Mouse (Mus musculus): Measurements from ENCODE around the gene Llgl2. TPM values are rescaled to one million over a fixed set of nuclear protein-coding genes. Genes with fewer than 3 reads are reported as not detected.

The Llgl2 gene
- polyA plus RNA-seq, 1 experiment from 2014 or later = 2.5 TPM

DNA sequence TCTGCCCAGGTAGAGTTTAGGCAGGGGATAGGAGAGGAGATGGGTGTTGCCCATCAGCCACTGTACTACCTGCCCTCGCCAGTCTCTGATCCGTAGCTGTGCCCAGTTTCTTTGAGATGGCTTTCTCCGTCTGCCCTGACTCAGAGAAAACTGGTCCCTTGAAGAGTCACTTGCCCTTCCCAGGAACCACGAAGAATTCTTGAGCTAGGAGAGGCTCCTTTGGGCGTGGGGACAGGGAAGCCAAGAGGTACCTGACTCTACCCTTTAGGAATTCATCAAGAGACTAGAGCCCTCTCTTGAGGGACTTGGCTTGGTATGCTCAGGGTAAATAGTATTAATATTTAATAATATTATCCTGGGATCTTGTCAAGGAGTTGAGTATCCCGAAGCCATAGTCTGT, 3.8 kb downstream of the Llgl2 start:
- WGBS = 83% methylated on average over 6 of the region's 6 CpGs
- H3K9me3 ChIP-seq (ENCODE audit: control insufficient read depth, low read length) = no peaks in the 10 kb centered on the region
- H3K27me3 ChIP-seq (ENCODE audit: control insufficient read depth, insufficient read depth, low read length) = peaks cover 35% of the 10 kb centered on the region
- no peak overlapping the region for H3K4me2 ChIP-seq
- no peak overlapping the region for H3K27ac ChIP-seq (ENCODE audit: low read depth, low read length)
- H3K4me1 ChIP-seq (ENCODE audit: control insufficient read depth, insufficient read depth, low read length) = peaks cover 10% of the 10 kb centered on the region
- ATAC-seq (ENCODE audit: low FRiP score) = no peak
- no peaks in the 10 kb centered on the region for H3K36me3 ChIP-seq (ENCODE audit: control insufficient read depth, insufficient read depth, low read length)
- H3K9ac ChIP-seq (ENCODE audit: low read length) = no peak overlapping the region
- DNase-seq (ENCODE audit: low spot score, missing footprints) = no peak
- H3K4me3 ChIP-seq (ENCODE audit: low read depth, low read length) = no peak overlapping the region

DNA sequence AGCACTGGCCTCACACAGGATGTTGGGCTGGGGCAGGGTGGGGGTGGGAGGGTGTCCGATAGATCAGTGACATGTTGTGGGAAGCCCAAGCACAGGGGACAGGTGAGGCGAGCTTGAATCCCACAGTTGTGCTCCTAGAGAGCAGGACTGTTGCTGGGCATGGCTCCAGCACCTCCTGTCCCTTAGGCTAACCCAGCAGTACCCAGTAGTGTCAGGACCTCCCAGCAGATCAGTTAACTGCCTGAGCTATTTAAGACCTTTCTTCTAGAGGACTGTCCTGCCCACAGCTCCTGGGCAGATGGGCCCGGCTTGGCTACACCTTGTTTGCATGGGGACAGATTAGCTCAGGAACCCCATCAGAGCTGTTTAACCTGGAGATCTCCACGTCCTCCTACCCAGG, 5.2 kb downstream of the Llgl2 start:
- H3K36me3 ChIP-seq (ENCODE audit: control insufficient read depth, insufficient read depth, low read length) = no peaks in the 10 kb centered on the region
- peaks cover 15% of the 10 kb centered on the region for H3K4me1 ChIP-seq (ENCODE audit: control insufficient read depth, insufficient read depth, low read length)
- H3K27me3 ChIP-seq (ENCODE audit: control insufficient read depth, insufficient read depth, low read length) = peaks cover 31% of the 10 kb centered on the region
- no peak overlapping the region for H3K27ac ChIP-seq (ENCODE audit: low read depth, low read length)
- no peak overlapping the region for H3K4me2 ChIP-seq
- H3K4me3 ChIP-seq (ENCODE audit: low read depth, low read length) = no peak overlapping the region
- ATAC-seq (ENCODE audit: low FRiP score) (no peak), DNase-seq (ENCODE audit: low spot score, missing footprints) (no peak)
- WGBS = 73% methylated on average over 4 of the region's 4 CpGs
- no peaks in the 10 kb centered on the region for H3K9me3 ChIP-seq (ENCODE audit: control insufficient read depth, low read length)
- no peak overlapping the region for H3K9ac ChIP-seq (ENCODE audit: low read length)

DNA sequence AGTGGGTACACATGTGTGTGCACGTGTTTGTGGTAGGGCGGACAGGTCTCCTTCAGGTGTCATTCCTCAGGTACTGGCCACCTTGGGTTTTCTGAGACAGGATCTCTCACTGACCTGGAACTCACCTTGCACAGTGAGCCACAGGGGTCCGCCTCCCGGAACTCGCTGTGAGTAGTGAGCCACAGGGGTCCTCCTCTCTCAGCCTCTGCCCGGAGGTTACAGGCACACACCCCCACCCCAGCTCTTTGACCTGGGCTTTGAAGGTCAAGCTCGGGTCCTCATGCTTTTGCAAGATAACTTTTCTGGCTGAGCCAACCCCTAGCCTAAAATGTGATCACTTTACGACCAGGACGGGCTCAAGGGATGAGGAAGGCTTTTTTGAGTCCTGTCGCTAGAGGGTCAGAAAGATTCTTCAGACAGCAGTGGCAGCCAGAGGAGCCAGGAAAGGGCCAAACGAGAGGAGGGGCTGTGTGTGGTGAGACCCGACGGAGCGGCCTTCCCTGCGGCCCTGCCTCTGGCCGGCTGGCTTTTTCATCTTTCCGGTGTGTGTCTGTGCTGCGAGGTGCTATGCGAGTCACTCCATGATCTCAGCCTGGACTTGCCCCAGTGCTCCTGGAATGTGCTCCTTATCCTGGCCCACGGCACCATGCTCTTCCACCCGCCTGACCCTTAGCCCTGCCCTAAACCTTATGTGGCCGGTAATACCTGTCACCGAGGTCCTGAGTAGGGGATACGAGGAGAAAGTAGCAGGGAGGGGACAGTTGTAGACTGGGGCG, 6.9 kb downstream of the Llgl2 start:
- DNase-seq (ENCODE audit: low spot score, missing footprints) (no peak), ATAC-seq (ENCODE audit: low FRiP score) (no peak)
- H3K4me3 ChIP-seq (ENCODE audit: low read depth, low read length) = no peak overlapping the region
- no peak overlapping the region for H3K27ac ChIP-seq (ENCODE audit: low read depth, low read length)
- H3K36me3 ChIP-seq (ENCODE audit: control insufficient read depth, insufficient read depth, low read length) = no peaks in the 10 kb centered on the region
- H3K27me3 ChIP-seq (ENCODE audit: control insufficient read depth, insufficient read depth, low read length) = peaks cover 14% of the 10 kb centered on the region
- H3K4me2 ChIP-seq = no peak overlapping the region
- no peak overlapping the region for H3K9ac ChIP-seq (ENCODE audit: low read length)
- peaks cover 10% of the 10 kb centered on the region for H3K4me1 ChIP-seq (ENCODE audit: control insufficient read depth, insufficient read depth, low read length)
- H3K9me3 ChIP-seq (ENCODE audit: control insufficient read depth, low read length) = no peaks in the 10 kb centered on the region
- 21% methylated on average over 25 of the region's 25 CpGs for WGBS

DNA sequence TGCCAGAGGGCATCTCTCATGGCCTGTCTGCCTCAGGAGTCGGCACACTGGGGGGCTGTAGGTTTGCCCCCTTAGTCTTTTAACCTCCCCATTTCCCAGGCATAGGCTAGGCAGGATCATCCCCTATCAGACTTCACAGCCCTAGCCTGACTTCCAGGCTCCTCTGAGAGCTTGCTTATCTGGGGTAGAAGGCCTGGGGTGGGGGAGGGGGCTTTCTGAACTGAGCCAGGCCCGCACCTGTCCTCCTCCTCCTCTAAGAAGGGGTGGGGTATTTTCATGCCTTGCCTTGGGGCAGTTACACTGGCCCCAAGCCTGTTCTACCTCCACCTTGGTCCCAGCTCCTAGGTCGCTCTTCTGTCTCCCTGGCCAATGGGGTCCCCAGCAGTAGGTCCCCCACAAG, 7.7 kb downstream of the Llgl2 start:
- H3K4me2 ChIP-seq = no peak overlapping the region
- WGBS = 48% methylated on average over 3 of the region's 3 CpGs
- H3K9ac ChIP-seq (ENCODE audit: low read length) = no peak overlapping the region
- H3K4me3 ChIP-seq (ENCODE audit: low read depth, low read length) = no peak overlapping the region
- H3K36me3 ChIP-seq (ENCODE audit: control insufficient read depth, insufficient read depth, low read length) = no peaks in the 10 kb centered on the region
- ATAC-seq (ENCODE audit: low FRiP score) = no peak
- peaks cover 10% of the 10 kb centered on the region for H3K4me1 ChIP-seq (ENCODE audit: control insufficient read depth, insufficient read depth, low read length)
- H3K9me3 ChIP-seq (ENCODE audit: control insufficient read depth, low read length) = no peaks in the 10 kb centered on the region
- peaks cover 10% of the 10 kb centered on the region for H3K27me3 ChIP-seq (ENCODE audit: control insufficient read depth, insufficient read depth, low read length)
- no peak overlapping the region for H3K27ac ChIP-seq (ENCODE audit: low read depth, low read length)
- no peak for DNase-seq (ENCODE audit: low spot score, missing footprints)

GRCm38 (mm10) chr11:115832064-115832463, 8.2 kb downstream of the Llgl2 start:
- no peak overlapping the region for H3K4me2 ChIP-seq
- H3K27me3 ChIP-seq (ENCODE audit: control insufficient read depth, insufficient read depth, low read length) = peaks cover 10% of the 10 kb centered on the region
- no peak for DNase-seq (ENCODE audit: low spot score, missing footprints)
- H3K9ac ChIP-seq (ENCODE audit: low read length) = no peak overlapping the region
- 70% methylated on average over 6 of the region's 6 CpGs for WGBS
- H3K4me3 ChIP-seq (ENCODE audit: low read depth, low read length) = no peak overlapping the region
- H3K27ac ChIP-seq (ENCODE audit: low read depth, low read length) = no peak overlapping the region
- peaks cover 10% of the 10 kb centered on the region for H3K4me1 ChIP-seq (ENCODE audit: control insufficient read depth, insufficient read depth, low read length)
- no peaks in the 10 kb centered on the region for H3K9me3 ChIP-seq (ENCODE audit: control insufficient read depth, low read length)
- H3K36me3 ChIP-seq (ENCODE audit: control insufficient read depth, insufficient read depth, low read length) = no peaks in the 10 kb centered on the region
- ATAC-seq (ENCODE audit: low FRiP score) = no peak

- no peak overlapping the region for H3K9ac ChIP-seq (ENCODE audit: low read length)
- WGBS = 8% methylated on average over 8 of the region's 8 CpGs
- ATAC-seq (ENCODE audit: low FRiP score) = no peak
- no peaks in the 10 kb centered on the region for H3K9me3 ChIP-seq (ENCODE audit: control insufficient read depth, low read length)
- H3K27ac ChIP-seq (ENCODE audit: low read depth, low read length) = no peak overlapping the region
- no peak for DNase-seq (ENCODE audit: low spot score, missing footprints)
- no peak overlapping the region for H3K4me3 ChIP-seq (ENCODE audit: low read depth, low read length)
- H3K4me1 ChIP-seq (ENCODE audit: control insufficient read depth, insufficient read depth, low read length) = peaks cover 10% of the 10 kb centered on the region
- no peak overlapping the region for H3K4me2 ChIP-seq
- H3K36me3 ChIP-seq (ENCODE audit: control insufficient read depth, insufficient read depth, low read length) = no peaks in the 10 kb centered on the region
- H3K27me3 ChIP-seq (ENCODE audit: control insufficient read depth, insufficient read depth, low read length) = peaks cover 7% of the 10 kb centered on the region
These were observed 8.7 kb downstream of the Llgl2 start for GRCm38 (mm10) chr11:115832523-115832922.

DNA sequence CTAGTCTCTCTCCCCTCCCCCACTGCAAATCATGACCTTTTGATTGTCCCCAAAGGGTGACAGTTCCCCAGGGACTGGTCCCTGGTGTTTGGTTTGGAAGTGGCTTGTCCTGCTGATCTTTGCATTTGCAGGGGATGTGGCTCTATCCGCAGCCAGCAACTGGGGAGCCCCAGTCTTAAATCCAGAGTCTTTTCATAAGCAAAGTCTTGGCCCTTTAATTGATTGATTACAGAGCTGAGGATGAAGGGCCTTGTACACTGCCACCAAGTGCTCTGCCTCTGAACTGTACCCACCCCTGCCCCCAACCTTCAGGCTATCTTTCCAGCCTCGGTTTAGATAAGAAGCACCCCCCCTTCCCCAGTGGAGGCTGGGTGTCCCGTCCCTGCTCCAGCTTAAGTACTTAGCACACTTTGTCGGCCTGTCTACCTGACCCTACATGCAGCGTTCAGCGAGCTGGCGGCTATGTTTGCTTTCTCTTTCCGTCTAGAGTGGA, 9.2 kb downstream of the Llgl2 start:
- Histone ChIP-seq H3K27me3 (ENCODE audit: control insufficient read depth, insufficient read depth, low read length) (peaks cover 7% of the 10 kb centered on the region), H3K4me1 (ENCODE audit: control insufficient read depth, insufficient read depth, low read length) (peaks cover 10% of the 10 kb centered on the region)
- no peak for ATAC-seq (ENCODE audit: low FRiP score)

DNA sequence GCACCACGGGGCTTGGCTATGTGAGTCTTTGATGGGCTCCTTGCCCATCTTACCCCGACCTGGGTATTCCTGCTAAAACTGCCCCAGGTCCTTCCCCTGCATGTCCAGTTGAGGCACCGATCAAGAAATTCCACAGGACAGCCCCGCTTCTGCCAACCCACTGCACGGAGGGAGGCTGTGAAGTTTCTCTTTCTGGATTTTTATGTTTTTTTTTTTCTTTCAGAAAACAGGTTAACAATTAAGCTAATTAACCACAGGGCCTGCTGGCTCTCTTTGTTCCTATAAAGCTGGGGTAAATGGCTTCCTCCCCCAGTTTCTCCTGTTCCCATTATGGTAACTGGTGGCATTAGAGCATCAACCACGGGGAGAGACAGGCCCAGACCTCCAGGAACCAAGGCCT, 10.2 kb downstream of the Llgl2 start:
- Histone ChIP-seq H3K4me3 (ENCODE audit: low read depth, low read length) (no peak overlapping the region), H3K9me3 (ENCODE audit: control insufficient read depth, low read length) (no peaks in the 10 kb centered on the region), H3K9ac (ENCODE audit: low read length) (no peak overlapping the region), H3K27me3 (ENCODE audit: control insufficient read depth, insufficient read depth, low read length) (peaks cover 7% of the 10 kb centered on the region), H3K4me2 (no peak overlapping the region), H3K4me1 (ENCODE audit: control insufficient read depth, insufficient read depth, low read length) (peaks cover 10% of the 10 kb centered on the region), H3K27ac (ENCODE audit: low read depth, low read length) (no peak overlapping the region), H3K36me3 (ENCODE audit: control insufficient read depth, insufficient read depth, low read length) (no peaks in the 10 kb centered on the region)
- ATAC-seq (ENCODE audit: low FRiP score) (no peak), DNase-seq (ENCODE audit: low spot score, missing footprints) (no peak)
- WGBS = 73% methylated on average over 6 of the region's 6 CpGs

More for the DNA sequence above, 9.2 kb downstream of the Llgl2 start:
- H3K4me3 ChIP-seq (ENCODE audit: low read depth, low read length) = no peak overlapping the region
- DNase-seq (ENCODE audit: low spot score, missing footprints) = no peak
- no peaks in the 10 kb centered on the region for H3K9me3 ChIP-seq (ENCODE audit: control insufficient read depth, low read length)
- H3K4me2 ChIP-seq = no peak overlapping the region
- WGBS = 19% methylated on average over 8 of the region's 8 CpGs
- no peak overlapping the region for H3K9ac ChIP-seq (ENCODE audit: low read length)
- H3K36me3 ChIP-seq (ENCODE audit: control insufficient read depth, insufficient read depth, low read length) = no peaks in the 10 kb centered on the region
- no peak overlapping the region for H3K27ac ChIP-seq (ENCODE audit: low read depth, low read length)

DNA sequence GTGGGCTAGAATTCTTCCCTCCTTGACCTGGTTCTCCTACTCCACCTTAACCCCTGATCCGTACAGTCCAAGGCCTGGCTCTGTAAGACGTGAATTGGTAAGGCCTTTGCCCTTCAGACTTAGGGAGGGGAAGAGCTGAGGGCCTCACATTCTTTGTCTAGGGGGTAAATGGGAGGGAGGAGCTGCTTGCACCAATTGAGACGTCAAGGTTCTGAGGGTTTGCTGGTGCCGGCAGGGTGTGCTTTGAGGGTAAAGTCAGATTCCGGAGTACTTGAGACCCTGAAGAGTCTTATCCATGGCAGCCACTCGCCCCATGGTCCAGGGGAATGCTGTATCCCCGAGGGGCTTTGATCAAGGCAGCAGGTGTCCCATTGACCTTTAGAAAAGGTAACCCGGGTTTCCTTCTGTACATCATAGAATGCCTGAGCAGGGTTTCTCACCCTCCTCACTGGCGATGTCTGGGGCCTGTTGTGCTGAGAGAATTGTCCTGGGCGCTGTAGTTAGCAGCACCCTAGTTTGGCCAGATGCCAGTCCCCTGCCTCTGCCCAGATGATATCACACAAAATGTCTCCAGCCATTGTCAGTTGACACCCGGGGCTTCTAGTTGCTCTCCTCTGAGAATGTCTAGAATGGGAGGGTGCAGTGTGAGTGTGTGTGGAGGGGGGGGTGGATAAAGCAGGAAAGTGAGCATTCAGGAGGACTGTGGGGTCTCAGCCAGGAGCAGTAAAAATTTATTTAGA, 13.0 kb downstream of the Llgl2 start:
- Histone ChIP-seq H3K27ac (ENCODE audit: low read depth, low read length) (no peak overlapping the region), H3K9me3 (ENCODE audit: control insufficient read depth, low read length) (no peaks in the 10 kb centered on the region), H3K27me3 (ENCODE audit: control insufficient read depth, insufficient read depth, low read length) (peaks cover 3% of the 10 kb centered on the region), H3K9ac (ENCODE audit: low read length) (no peak overlapping the region), H3K4me3 (ENCODE audit: low read depth, low read length) (no peak overlapping the region), H3K36me3 (ENCODE audit: control insufficient read depth, insufficient read depth, low read length) (no peaks in the 10 kb centered on the region), H3K4me1 (ENCODE audit: control insufficient read depth, insufficient read depth, low read length) (peaks cover 10% of the 10 kb centered on the region; the same call in 1 of the 2 replicates), H3K4me2 (no peak overlapping the region)
- WGBS = 35% methylated on average over 11 of the region's 11 CpGs
- no peak for ATAC-seq (ENCODE audit: low FRiP score)
- DNase-seq (ENCODE audit: low spot score, missing footprints) = no peak

Measured in midbrain, embryonic 11.5 days (tissue).